Mouse (Mus musculus) limb, embryonic 12.5 days (tissue): ENCODE results near the gene Kif5c. TPM values are rescaled to one million over a fixed set of nuclear protein-coding genes. Genes with fewer than 3 reads are reported as not detected.

Experiments
- ATAC-seq: fragments of 200-750 bp; cut with Nextera tagmentation; 2 replicates; pipeline ENCODE4 v1.8.0; 2017; ENCODE audit warnings: low read depth, moderate TSS enrichment; ENCODE audit not compliant: insufficient number of reproducible peaks, insufficient read depth, low FRiP score, low TSS enrichment
- H3K27ac ChIP-seq: fragments of 300-500 bp; sonication (generic); 2 replicates; pipeline ENCODE4 v1.5.1; 2016; ENCODE audit warnings: mild to moderate bottlenecking, moderate library complexity
- H3K27me3 ChIP-seq: fragments of 300-500 bp; sonication (generic); 2 replicates; pipeline ENCODE4 v1.6.1; 2016; ENCODE audit warnings: mild to moderate bottlenecking, moderate library complexity
- H3K36me3 ChIP-seq: fragments of 300-500 bp; sonication (generic); 2 replicates; pipeline ENCODE4 v1.6.1; 2016; ENCODE audit warnings: mild to moderate bottlenecking, moderate library complexity
- H3K4me1 ChIP-seq: fragments of 300-500 bp; sonication (generic); replicated peaks from 2 replicates; pipeline ENCODE4 v1.6.1; 2016
- H3K4me2 ChIP-seq: fragments of 300-500 bp; sonication (generic); 2 replicates; pipeline ENCODE4 v1.6.1; 2016; ENCODE audit warnings: mild to moderate bottlenecking, moderate library complexity
- H3K4me3 ChIP-seq: fragments of 300-500 bp; sonication (generic); replicated peaks from 2 replicates; pipeline ENCODE4 v1.5.1; 2016; ENCODE audit warnings: mild to moderate bottlenecking
- H3K9ac ChIP-seq: fragments of 300-500 bp; sonication (generic); replicated peaks from 2 replicates; pipeline ENCODE4 v1.6.1; 2016; ENCODE audit warnings: mild to moderate bottlenecking, moderate library complexity
- H3K9me3 ChIP-seq: fragments of 300-500 bp; sonication (generic); 2 replicates; pipeline ENCODE4 v1.6.1; 2016; ENCODE audit warnings: mild to moderate bottlenecking, moderate library complexity
- WGBS: fragments of 180-500 bp; shearing (Covaris S2); methylation state at CpG from one replicate; pipeline ENCODE4 v1.1.7; 2016; 5-methylcytosine and 5-hydroxymethylcytosine counted together
- polyA plus RNA-seq: library from polyadenylated mRNA; unstranded; fragments of >200 nt; fragmentation: Nextera tagmentation; extraction: Ambion mirVana; gene quantifications from 2 replicates; pipeline ENCODE4 v1.2.1, GENCODE M21; 2016

The Kif5c gene
- polyA plus RNA-seq, 1 experiment from 2014 or later = 15.0 TPM

DNA sequence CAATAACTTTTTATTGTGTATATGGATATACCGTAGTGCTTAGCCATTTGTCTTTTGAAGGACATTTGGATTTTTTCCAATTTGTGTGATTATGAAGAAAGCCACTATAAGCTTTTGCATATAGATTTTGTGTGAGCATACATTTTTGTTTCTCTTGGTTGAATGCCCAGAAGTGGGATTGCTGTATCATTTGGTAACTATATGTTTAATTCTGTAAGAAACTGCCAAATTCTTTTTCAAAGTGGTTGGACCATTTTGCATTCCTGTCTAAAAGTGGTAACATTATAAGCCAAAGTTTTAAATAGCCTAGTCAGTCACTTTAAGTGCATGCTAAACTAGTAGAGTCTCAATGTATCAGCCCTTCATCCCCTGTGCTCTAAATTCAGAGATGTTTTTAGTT lies 6.5 kb downstream of the Kif5c start:
- Histone ChIP-seq H3K4me1 (peaks cover 22% of the 10 kb centered on the region), H3K36me3 (peaks cover 15% of the 10 kb centered on the region; the same call in 1 of the 2 replicates), H3K9ac (no peak overlapping the region), H3K27me3 (no peaks in the 10 kb centered on the region), H3K9me3 (0 out of 2 replicates have a peak, but pooled peaks cover 4% of the 10 kb centered on the region), H3K4me2 (no peak overlapping the region), H3K27ac (no peak overlapping the region), H3K4me3 (no peak overlapping the region)
- WGBS = 89% methylated on average over 1 of the region's 1 CpGs
- no peak for ATAC-seq

GRCm38 (mm10) chr2:49627611-49628010 lies 8.5 kb downstream of the Kif5c start:
- no peak overlapping the region for H3K27ac ChIP-seq
- H3K9me3 ChIP-seq = 0 out of 2 replicates have a peak, but pooled peaks cover 4% of the 10 kb centered on the region
- peaks cover 18% of the 10 kb centered on the region for H3K4me1 ChIP-seq
- peaks cover 12% of the 10 kb centered on the region; the same call in 1 of the 2 replicates for H3K36me3 ChIP-seq
- 72% methylated on average over 7 of the region's 7 CpGs for WGBS
- no peak overlapping the region for H3K4me2 ChIP-seq
- no peak overlapping the region for H3K4me3 ChIP-seq
- H3K9ac ChIP-seq = no peak overlapping the region
- no peaks in the 10 kb centered on the region for H3K27me3 ChIP-seq
- ATAC-seq = no peak

DNA sequence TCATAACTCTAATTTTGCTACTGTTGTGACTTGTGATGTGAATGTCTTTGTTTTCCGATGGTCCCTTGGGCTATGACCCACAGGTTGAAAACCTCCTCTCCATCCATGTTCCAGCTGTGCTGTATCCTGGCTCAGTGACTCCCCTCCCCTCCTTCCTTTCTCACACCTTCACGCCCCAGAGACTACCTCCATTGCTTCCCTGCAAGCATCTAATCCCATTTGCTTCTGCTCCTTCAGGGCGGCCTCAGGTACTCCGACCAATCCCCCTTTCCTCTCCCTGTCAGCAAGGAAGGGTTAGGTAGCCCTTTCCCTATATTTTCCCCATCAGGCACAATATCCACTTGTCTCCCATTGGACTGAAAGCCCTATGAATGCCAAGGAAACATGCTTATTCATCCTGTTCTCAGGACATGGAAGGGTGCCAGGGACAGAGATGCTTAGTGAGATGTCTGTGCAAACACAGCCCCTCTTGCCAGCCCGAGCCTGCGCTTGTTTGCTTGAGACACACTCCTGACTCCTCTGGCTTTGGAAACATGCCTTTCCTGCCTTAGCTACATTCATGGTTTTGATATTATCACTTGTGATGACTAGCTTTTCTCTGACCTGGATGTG lies 9.1 kb downstream of the Kif5c start:
- H3K36me3 ChIP-seq = peaks cover 9% of the 10 kb centered on the region; the same call in 1 of the 2 replicates
- no peak for ATAC-seq
- peaks cover 24% of the 10 kb centered on the region for H3K4me1 ChIP-seq
- H3K9me3 ChIP-seq = 0 out of 2 replicates have a peak, but pooled peaks cover 4% of the 10 kb centered on the region
- no peak overlapping the region for H3K4me3 ChIP-seq
- 79% methylated on average over 6 of the region's 6 CpGs for WGBS
- no peak overlapping the region for H3K9ac ChIP-seq
- no peak overlapping the region for H3K27ac ChIP-seq
- no peaks in the 10 kb centered on the region for H3K27me3 ChIP-seq
- no peak overlapping the region for H3K4me2 ChIP-seq

GRCm38 (mm10) chr2:49629181-49629580 lies 10.1 kb downstream of the Kif5c start:
- Histone ChIP-seq H3K9ac (no peak overlapping the region), H3K36me3 (peaks cover 5% of the 10 kb centered on the region; the same call in 1 of the 2 replicates), H3K4me2 (no peak overlapping the region), H3K4me3 (no peak overlapping the region), H3K27me3 (no peaks in the 10 kb centered on the region), H3K4me1 (peaks cover 27% of the 10 kb centered on the region), H3K27ac (no peak overlapping the region), H3K9me3 (0 out of 2 replicates have a peak, but pooled peaks cover 4% of the 10 kb centered on the region)
- 92% methylated on average over 12 of the region's 12 CpGs for WGBS
- no peak for ATAC-seq

- Histone ChIP-seq H3K4me1 (peaks cover 27% of the 10 kb centered on the region), H3K9ac (no peak overlapping the region), H3K27me3 (no peaks in the 10 kb centered on the region), H3K36me3 (peaks cover 3% of the 10 kb centered on the region; the same call in 1 of the 2 replicates), H3K4me2 (no peak overlapping the region), H3K27ac (no peak overlapping the region), H3K9me3 (0 out of 2 replicates have a peak, but pooled peaks cover 4% of the 10 kb centered on the region), H3K4me3 (no peak overlapping the region)
- no peak for ATAC-seq
- 90% methylated on average over 6 of the region's 6 CpGs for WGBS
Measured at GRCm38 (mm10) chr2:49630636-49631035, 11.5 kb downstream of the Kif5c start.

GRCm38 (mm10) chr2:49633231-49633630 lies 14.1 kb downstream of the Kif5c start:
- Histone ChIP-seq H3K4me1 (peaks cover 13% of the 10 kb centered on the region), H3K4me2 (no peak overlapping the region), H3K9ac (no peak overlapping the region), H3K27ac (peak overlapping the region; percentile 3; the same call in 1 of the 2 replicates), H3K36me3 (peaks cover 3% of the 10 kb centered on the region; the same call in 1 of the 2 replicates), H3K27me3 (no peaks in the 10 kb centered on the region), H3K9me3 (0 out of 2 replicates have a peak, but pooled peaks cover 4% of the 10 kb centered on the region), H3K4me3 (no peak overlapping the region)
- 74% methylated on average over 9 of the region's 9 CpGs for WGBS
- no peak for ATAC-seq

DNA sequence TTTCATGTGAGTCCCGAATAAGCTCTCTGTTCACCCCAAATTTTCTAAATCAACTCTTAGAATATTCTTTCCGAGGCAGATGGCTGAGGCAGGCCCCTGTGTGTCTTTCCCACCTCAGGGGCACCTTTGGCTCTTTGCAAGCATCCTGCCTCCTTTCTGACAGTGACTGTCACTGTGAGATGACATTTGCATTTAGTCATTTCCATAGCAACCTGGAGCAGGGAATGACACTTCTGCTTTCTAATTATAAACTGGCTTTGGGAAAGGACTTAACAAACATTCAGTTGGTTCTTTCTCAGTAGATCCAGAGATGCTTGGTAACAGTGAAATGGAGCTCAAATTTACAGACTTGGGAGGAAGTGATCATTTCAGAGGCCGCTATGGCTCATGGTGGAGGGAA lies 23.7 kb downstream of the Kif5c start:
- Histone ChIP-seq H3K9me3 (0 out of 2 replicates have a peak, but pooled peaks cover 11% of the 10 kb centered on the region), H3K27ac (no peak overlapping the region), H3K9ac (no peak overlapping the region), H3K27me3 (no peaks in the 10 kb centered on the region), H3K4me2 (no peak overlapping the region), H3K4me3 (no peak overlapping the region), H3K36me3 (peaks cover 6% of the 10 kb centered on the region; the same call in 1 of the 2 replicates), H3K4me1 (no peaks in the 10 kb centered on the region)
- no peak for ATAC-seq
- 91% methylated on average over 3 of the region's 3 CpGs for WGBS

DNA sequence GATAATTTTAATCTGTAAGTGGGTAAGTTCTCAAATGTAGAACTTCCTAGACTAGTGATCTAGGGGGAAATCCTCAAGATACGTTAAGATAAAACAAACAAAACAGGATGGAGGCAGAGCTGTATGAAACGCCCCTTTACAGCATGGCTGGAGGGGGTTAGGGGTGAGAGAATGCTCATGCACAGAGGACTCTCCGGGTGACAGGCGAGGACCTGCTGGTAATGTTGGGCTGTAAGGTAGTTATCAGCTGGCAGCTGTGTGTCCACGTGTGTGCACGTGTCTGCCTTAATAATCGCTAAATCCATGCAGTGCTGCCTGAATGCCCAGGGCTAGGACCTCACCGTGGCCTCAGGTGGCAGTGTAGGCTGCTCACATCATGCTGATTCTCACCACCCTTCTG lies 24.7 kb downstream of the Kif5c start:
- H3K36me3 ChIP-seq = peaks cover 6% of the 10 kb centered on the region; the same call in 1 of the 2 replicates
- no peak for ATAC-seq
- no peak overlapping the region for H3K27ac ChIP-seq
- no peak overlapping the region for H3K9ac ChIP-seq
- H3K27me3 ChIP-seq = no peaks in the 10 kb centered on the region
- 0 out of 2 replicates have a peak, but pooled peaks cover 11% of the 10 kb centered on the region for H3K9me3 ChIP-seq
- no peaks in the 10 kb centered on the region for H3K4me1 ChIP-seq
- WGBS = 91% methylated on average over 8 of the region's 8 CpGs
- H3K4me2 ChIP-seq = no peak overlapping the region
- H3K4me3 ChIP-seq = no peak overlapping the region

- no peak overlapping the region for H3K9ac ChIP-seq
- WGBS = 83% methylated on average over 6 of the region's 6 CpGs
- H3K4me1 ChIP-seq = no peaks in the 10 kb centered on the region
- H3K36me3 ChIP-seq = peaks cover 6% of the 10 kb centered on the region; the same call in 1 of the 2 replicates
- H3K9me3 ChIP-seq = 0 out of 2 replicates have a peak, but pooled peaks cover 11% of the 10 kb centered on the region
- no peaks in the 10 kb centered on the region for H3K27me3 ChIP-seq
- ATAC-seq = no peak
- no peak overlapping the region for H3K4me3 ChIP-seq
- H3K4me2 ChIP-seq = no peak overlapping the region
- H3K27ac ChIP-seq = no peak overlapping the region
Measured at GRCm38 (mm10) chr2:49647591-49647990, 28.5 kb downstream of the Kif5c start.

DNA sequence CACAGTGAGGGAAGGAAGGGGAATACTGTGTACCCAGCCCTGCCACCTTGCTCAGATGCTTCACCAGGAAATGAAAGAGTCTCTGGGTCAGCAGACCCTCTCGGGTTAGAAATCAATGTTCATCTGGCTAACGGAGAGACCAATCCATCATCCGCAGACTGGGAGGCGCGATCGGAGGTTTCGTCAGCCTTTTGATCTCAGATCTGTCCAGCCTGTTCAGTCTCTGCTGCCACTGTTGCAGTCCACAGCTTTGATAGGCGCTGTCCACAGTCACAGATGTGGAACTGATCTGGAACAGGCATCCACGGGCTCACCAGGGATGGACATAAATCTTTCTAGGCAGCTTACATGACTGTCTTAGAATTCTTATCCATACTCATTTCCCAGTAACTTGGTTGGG lies 29.2 kb downstream of the Kif5c start:
- H3K27ac ChIP-seq = no peak overlapping the region
- peaks cover 6% of the 10 kb centered on the region; the same call in 1 of the 2 replicates for H3K36me3 ChIP-seq
- no peak for ATAC-seq
- H3K4me1 ChIP-seq = no peaks in the 10 kb centered on the region
- H3K4me3 ChIP-seq = no peak overlapping the region
- no peak overlapping the region for H3K9ac ChIP-seq
- 40% methylated on average over 9 of the region's 9 CpGs for WGBS
- 0 out of 2 replicates have a peak, but pooled peaks cover 11% of the 10 kb centered on the region for H3K9me3 ChIP-seq
- H3K4me2 ChIP-seq = no peak overlapping the region; the same call in 1 of the 2 replicates
- no peaks in the 10 kb centered on the region for H3K27me3 ChIP-seq

DNA sequence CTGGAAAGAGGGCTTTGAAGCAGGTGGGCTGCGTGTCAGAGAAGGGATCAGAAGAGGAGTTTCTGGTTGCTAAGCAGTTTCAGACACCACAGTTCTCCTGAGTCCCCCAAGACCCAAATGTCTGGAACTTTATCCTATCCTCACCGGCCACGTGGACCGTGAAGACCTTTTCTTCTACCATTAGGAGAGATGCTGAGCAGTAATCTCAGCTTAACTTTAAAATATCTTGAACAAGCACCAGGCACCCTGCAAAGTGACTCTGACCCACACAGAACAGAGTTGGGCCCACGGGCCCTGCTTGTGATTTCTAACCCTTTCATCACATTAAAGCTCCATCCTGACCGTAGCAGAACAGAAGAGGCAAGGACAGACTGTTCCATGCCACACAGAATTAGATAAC lies 29.7 kb downstream of the Kif5c start:
- no peak overlapping the region for H3K27ac ChIP-seq
- H3K36me3 ChIP-seq = peaks cover 5% of the 10 kb centered on the region; the same call in 1 of the 2 replicates
- H3K9ac ChIP-seq = no peak overlapping the region
- WGBS = 83% methylated on average over 6 of the region's 6 CpGs
- no peaks in the 10 kb centered on the region for H3K4me1 ChIP-seq
- H3K27me3 ChIP-seq = no peaks in the 10 kb centered on the region
- no peak overlapping the region; the same call in 1 of the 2 replicates for H3K4me2 ChIP-seq
- no peak overlapping the region for H3K4me3 ChIP-seq
- H3K9me3 ChIP-seq = 0 out of 2 replicates have a peak, but pooled peaks cover 10% of the 10 kb centered on the region
- no peak for ATAC-seq
